Mouse (Mus musculus): ENCODE results near the gene Eif5a.

The Eif5a gene

GRCm38 (mm10) chr11:69910177-69910576 is 11.6 kb downstream of the Eif5a start:
- intact Hi-C loops (cut with DNase I) = no loop called here

DNA sequence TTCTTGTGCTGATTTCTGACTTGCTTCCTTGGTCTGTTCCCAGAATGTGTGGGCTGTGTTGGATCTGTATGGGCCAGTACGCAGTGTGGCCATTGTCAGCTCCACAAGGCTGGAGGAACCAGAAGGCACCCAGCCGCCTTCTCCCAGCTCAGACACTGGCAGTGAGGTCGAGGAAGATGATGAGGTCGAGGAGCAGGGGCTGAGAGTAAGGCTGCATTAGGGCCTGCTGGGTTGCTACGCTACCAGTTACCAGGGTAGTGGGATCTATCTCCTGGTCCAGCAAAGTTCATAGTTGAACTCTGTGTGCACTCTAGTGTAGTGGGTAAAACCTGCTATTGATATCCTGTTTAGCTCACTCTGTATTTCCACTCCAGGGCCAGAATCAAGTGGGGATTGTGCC is 12.6 kb downstream of the Eif5a start:
- intact Hi-C loops (cut with DNase I) = no loop called here

DNA sequence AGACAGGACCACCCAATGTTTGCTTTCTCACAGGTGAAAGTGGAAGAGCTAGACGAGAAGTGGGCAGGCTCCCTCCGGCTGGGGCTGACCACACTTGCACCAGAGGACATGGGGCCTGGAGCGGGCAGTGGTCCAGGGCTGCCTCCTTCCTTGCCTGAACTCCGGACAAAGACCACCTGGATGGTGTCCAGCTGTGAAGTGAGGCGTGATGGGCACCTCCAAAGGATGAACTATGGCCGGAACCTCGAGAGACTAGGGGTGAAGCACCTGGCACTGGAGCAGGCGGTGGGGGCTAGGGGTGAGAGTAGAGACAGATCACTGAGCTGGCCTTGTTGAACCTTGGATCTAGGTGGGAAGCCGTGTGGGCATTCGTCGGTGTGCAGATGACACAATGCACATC is 13.1 kb downstream of the Eif5a start:
- intact Hi-C loops (cut with DNase I) = no loop called here

DNA sequence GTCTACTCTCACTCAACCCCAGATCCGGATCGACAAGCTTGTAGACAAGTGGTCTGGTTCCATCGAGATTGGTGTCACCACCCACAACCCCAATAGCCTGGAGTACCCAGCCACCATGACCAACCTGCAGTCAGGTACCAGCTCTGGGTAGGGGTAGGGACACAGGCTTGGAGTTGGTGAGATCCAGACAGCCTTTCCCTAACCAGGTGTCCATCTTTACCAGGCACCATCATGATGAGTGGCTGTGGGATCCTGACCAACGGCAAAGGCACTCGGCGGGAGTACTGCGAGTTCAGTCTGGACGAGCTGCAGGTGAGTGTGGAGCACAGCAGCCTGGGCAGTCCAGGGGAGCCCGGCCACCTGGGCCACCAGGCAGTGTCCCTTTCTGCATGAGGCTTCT is 17.4 kb downstream of the Eif5a start:
- intact Hi-C loops (cut with DNase I) = no loop called here

- intact Hi-C loops (cut with DNase I) = no loop called here
Observed at GRCm38 (mm10) chr11:69902972-69903371, 18.8 kb downstream of the Eif5a start.

DNA sequence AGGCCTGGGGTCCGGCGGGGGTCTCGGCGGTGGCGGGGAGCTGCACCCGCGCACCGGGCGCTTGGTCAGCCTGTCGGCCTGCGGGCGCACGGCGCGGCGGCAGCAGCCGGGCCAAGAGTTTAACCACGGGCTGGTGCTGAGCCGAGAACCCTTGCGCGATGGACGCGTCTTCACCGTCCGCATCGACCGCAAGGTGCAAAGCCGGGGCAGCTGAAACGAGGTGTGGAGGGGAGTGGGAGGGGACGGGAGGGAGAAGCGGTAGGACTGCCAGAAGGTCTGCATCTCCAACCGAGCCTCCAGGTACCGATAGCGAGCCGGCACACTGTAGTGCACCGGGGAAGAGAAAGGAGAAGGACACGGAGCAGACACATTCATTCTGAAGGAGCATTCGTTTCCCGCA is 19.8 kb downstream of the Eif5a start:
- intact Hi-C loops (cut with DNase I) = no loop called here

DNA sequence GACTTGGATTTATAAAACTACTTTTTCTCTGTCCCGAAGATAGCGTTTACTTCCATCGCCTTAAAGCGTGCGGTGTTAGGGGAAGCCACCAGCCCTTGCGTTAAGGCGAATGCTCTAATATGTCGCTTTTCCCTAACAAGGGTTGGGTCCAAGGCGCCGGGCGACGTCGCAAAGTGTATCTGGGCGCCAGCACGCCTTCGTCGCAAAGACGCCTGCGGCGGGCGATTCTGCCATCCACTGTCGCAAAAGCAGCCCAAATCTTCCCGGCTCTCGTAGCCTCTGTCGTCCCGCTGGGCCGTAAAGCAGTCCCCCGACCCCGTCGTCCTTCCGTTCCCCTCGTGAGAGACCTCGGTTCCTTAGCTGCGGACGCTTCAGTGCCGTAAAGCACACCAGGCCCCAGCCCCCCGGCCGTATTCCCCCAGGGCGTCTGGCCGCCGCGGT is 20.3 kb downstream of the Eif5a start:
- intact Hi-C loops (cut with DNase I) = no loop called here

DNA sequence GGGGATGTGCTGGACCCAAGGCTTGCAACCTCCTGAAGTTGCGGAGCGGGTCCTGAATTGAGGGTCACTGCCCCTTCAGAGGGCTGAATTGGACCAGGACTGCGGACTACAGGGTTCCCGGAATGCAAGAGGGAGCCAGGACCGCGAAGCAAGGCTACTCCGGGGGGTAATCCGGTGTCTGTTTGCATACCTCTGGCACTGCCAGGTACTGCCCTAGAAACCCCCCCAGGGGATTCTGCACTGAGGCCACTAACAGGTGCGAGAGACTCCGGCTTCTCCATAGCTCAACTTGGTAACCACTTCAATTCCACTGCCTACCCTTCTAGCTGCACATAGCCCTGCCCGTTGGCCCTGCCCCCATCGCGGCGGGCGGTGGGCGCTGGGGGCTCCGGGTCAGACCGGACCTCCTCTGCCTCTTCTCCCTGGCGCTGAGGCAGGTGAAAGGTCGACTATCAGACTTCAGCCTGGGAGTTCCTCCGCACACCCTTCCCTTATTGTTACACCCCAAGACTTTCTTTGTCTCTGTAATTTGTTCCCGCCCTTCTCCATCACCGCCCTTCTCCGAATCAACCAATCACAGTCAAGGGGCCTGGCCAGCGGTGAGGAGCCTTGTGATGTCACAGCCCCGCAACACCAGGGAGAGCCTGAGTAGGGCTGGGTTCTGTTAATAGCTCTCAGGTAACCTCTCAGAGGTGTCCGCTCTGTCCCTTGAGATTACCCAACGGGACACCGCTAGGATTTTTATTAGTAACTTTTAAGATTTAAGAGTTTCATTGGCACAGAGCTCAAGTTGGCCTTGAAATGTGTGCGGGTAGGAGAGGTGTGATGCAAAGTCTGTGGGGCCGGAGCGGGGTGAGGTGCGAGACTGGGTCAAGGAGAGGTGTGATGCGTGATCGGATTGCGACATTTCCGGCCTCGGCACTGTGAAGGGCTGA is 21.0 kb downstream of the Eif5a start, which contains the start of the genes 2810408A11Rik and Neurl4:
TSS of gene 2810408A11Rik (minus strand) at position 517 of the 935 bp plus-strand sequence.
TSS of gene Neurl4 (plus strand) at position 602 of the 935 bp plus-strand sequence.
- intact Hi-C loops (cut with DNase I) = no loop called here

- intact Hi-C loops (cut with DNase I) = no loop called here
Observed at GRCm38 (mm10) chr11:69899870-69900269, 21.9 kb downstream of the Eif5a start.

DNA sequence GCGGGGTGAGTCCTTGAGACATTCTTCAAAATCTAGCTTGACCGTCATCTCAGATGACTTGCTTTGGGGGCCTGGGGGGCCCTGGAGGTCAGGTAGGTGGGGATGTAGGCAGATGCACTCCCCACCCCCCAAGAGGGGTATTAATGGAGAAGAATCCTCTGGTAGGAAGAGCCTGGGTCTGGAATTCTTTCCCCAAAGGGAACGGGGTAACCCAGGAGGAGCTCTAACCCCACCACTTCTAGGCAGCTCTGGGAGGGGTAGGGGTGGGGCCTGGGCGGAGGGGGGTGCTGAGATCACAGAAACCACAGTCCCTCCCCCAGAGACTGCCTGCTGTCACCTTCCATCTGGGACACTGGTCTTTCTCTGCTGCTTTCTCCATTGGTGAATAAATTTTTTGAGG is 26.5 kb downstream of the Eif5a start, which contains the start of gene Acap1:
TSS of gene Acap1 (minus strand) at position 249 of the 400 bp plus-strand sequence.
- intact Hi-C loops (cut with DNase I) = no loop called here

- intact Hi-C loops (cut with DNase I) = no loop called here
Observed at GRCm38 (mm10) chr11:69894671-69895070, 27.1 kb downstream of the Eif5a start.

GRCm38 (mm10) chr11:69891482-69891881 is 30.3 kb downstream of the Eif5a start:
- intact Hi-C loops (cut with DNase I) = no loop called here

DNA sequence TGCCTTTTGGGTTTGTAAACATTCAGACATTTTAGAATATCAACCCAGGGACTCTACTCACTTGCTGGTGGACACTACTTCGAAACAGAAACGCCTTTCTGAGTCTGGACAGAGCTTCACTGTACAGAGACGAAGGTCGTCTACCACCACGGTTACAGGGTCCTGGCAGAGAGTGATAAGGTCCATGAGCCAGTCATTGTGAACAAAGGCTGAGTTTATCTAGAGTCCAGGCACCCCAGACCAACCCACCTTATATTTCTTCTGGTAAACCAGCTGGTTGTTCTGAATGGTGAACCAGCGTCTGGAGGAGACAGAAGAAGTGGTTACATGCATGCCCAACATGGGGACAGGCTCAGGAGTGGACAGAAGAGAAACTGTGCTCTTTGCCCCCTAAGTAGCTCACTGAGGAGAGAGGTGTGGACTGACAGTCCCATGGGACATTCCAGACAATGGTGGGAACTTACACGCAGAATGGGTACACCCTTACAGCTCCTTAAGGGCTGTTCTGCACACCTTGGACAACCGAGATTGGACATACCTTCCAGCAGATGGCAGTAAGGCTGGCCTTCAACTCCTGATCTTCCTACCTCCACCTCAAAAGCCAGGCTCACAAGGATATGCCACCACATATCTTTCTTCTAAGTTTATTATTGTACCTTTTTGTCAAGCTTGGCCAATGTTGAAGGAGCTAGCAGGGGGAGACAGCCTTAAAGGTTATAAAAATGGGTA is 34.7 kb downstream of the Eif5a start:
- intact Hi-C loops (cut with DNase I) = no loop called here

GRCm38 (mm10) chr11:69884663-69885062 is 37.1 kb downstream of the Eif5a start:
- intact Hi-C loops (cut with DNase I) = no loop called here

DNA sequence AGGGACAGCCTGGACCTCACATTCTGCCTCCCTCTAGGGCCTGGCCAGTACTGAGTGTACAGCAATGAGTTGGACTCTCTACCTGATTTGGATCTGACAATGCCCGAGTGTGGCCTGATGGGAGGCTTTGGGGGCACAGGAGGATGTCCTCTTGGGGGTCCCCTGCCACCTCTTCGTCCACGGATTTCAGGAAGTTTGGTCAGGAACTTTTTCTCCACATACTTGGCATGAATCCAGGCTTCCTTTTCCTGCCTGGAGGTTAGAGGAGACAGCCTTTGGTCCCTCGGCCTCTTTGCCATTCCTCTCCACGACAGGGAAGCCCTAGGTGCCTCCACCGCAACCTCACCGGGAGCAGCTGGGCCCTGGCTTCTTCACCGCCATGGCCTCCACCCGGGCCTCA is 37.5 kb downstream of the Eif5a start:
- intact Hi-C loops (cut with DNase I) = no loop called here

- intact Hi-C loops (cut with DNase I) = no loop called here
Observed at GRCm38 (mm10) chr11:69883527-69884151, 38.1 kb downstream of the Eif5a start.

DNA sequence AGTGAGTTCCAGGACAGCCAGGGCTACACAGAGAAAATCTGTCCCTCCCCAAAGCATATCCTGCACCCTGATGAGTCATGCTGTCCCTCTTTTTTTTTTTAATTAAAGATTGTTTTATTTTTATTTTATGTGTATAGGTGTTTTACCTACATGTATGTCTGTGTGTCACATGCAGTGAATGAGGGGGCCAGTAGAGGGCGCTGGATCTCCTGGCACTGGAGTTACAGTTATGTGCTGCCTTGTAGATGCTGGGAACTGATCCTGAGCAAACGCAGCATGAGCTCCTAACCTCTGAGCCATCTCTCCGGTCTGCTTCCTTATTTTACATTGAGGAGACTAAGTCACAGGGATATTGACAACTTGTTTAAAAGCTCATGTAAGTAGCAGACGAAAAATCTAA is 38.7 kb downstream of the Eif5a start:
- intact Hi-C loops (cut with DNase I) = no loop called here

DNA sequence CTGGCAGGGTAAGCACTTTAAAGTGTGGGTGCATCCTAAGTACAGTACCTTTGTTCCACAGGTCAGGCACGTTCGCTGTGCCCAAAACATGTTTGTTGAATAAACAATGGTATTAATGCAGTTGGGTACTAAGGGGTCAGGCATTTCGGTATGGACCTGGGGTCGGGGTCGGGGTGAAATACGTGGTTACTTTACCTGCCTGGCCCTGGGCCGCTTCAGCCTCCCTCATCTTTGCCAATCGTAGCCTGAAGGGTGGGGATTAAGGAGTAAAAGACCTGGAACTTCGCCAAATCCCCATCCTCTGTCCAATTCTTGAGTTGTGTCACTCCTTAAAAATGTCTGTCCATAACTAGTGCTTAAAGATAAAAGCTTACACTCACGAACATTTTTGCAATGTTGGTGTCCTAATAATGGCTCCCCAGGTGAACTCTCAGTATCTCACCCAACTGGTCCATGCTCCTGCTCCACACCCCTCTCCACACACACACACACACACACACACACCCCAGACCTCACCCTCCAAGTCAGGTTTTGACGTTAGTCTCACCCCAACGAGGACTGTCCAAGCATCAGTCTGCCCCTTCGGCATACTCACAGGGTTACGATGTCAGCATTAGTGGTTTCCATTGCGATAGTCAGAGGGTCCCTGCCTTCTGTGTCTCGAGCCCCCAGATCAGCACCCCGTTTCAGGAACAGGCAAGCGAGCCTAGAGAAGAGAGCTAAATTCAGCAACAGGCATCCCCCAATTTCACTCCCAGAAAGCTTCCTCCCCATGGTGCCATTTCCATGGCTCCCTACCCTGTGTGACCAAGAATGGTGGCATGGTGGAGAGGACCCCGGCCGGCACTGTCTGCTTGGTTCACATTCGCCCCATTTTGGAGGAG is 39.7 kb downstream of the Eif5a start:
- intact Hi-C loops (cut with DNase I) = no loop called here

GRCm38 (mm10) chr11:69880853-69881603 is 40.7 kb downstream of the Eif5a start, which contains the start of gene Kctd11:
Gene Kctd11, minus strand, starts transcription at chr11:69881406.
- intact Hi-C loops (cut with DNase I) = no loop called here

- intact Hi-C loops (cut with DNase I) = no loop called here
Observed at GRCm38 (mm10) chr11:69880506-69880852, 41.3 kb downstream of the Eif5a start.

Measured in adrenal gland (tissue).